Mouse (Mus musculus) hindlimb bud, embryonic 11.5 days (tissue): Measurements from ENCODE around the gene Hormad2.
A peak's percentile ranks its signal among the peaks of the same experiment; 100 is the strongest.

ENCODE experiments used
- DNase-seq: peaks from one replicate; pipeline ENCODE4 v3.0.0-alpha.2; 2012; ENCODE audit warnings: low read depth, low spot score; ENCODE audit errors: extremely low spot score

The Hormad2 gene

DNA sequence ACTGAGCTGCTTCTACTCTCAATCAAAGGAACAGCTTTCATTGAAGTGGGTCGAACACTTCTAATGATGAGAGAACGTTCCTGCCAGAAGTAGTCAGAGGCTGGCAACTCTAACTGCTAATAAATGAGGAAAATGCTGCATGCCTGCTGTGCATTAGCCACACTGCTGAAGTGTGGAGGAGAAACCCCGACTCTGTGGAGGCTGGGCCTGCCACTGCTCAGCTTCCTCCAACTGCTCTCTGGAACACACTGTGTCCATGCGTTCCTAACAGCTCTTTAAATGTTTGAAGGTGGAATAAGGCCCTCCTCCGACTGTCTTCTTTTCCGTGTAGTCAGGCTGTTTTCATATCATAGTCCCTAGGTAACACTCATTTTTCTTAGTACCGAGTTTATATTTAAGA is 98.9 kb downstream of the Hormad2 start:
- no peak for DNase-seq

DNA sequence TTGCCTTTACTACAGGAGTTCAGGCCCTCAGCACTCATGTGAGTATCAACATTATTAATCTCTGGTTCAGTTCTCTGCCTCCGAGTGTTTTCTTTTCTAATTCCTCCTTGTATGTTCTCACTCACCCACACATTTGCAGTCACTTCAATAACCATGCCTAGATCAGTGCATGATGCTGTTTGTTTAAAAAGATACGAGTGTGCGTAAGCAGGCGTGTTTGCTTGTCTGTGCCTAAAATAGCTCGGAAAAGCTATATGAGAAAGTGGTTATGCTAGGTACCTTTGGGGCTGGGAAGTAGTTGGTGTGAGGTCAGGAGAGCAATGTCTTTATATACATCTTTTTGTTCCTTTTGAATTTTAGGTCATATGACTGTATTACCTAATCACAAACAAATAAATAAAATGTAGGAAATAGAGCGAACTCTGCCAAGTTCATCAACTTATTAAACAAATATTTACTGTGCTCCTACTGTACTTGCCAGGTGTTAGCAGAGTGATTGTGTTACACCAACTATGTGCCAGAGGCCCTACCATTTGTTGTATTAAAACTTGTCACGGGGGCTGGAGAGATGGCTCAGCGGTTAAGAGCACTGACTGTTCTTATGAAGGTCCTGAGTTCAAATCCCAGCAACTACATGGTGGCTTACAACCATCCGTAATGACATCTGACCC is 100.7 kb downstream of the Hormad2 start:
- no peak for DNase-seq

DNA sequence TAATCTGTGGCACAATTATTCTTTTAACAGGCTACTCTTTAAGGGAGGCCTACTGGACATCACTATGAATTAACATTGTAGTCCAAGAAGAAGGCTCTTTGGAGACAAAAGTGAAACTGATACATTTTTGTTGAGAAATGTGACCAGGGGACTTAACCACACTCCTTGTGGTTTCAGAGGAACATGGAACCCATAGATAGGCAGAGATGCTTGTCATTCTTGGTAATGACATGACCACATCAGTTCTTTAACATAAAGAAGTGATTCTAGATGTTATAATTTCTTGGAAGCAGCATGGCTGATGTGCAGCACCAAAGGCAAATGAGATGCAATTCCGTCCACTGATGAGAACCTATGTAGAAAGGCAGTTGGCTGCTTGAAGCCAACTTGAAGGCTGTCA is 101.6 kb downstream of the Hormad2 start:
- DNase-seq, result no peak

DNA sequence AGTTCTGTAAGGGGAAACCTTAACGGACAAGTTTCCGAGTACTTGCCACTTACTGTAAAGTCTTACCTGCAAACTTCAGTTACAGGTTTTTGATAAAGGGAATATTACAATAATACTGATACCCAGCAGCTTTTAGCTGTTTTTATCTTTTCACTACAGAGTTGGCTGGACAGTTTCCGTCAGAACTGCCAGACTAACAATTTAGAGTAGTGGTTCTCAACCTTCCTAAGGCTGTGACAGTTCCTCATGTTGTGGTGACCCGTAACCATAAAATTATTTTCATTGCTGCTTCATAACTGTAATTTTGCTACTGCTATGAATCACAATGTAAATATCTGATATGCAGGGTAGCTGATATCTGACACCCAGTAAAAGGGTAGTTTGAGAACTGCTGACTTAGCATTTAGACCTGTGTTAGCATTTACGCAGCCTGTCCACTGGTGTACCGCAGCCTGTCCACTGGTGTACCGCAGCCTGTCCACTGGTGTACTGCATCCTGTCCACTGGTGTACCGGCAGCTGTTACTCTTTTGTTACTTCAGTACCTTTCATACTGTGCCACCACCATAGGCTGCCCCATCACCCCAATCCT is 104.1 kb downstream of the Hormad2 start:
- DNase-seq, result no peak

DNA sequence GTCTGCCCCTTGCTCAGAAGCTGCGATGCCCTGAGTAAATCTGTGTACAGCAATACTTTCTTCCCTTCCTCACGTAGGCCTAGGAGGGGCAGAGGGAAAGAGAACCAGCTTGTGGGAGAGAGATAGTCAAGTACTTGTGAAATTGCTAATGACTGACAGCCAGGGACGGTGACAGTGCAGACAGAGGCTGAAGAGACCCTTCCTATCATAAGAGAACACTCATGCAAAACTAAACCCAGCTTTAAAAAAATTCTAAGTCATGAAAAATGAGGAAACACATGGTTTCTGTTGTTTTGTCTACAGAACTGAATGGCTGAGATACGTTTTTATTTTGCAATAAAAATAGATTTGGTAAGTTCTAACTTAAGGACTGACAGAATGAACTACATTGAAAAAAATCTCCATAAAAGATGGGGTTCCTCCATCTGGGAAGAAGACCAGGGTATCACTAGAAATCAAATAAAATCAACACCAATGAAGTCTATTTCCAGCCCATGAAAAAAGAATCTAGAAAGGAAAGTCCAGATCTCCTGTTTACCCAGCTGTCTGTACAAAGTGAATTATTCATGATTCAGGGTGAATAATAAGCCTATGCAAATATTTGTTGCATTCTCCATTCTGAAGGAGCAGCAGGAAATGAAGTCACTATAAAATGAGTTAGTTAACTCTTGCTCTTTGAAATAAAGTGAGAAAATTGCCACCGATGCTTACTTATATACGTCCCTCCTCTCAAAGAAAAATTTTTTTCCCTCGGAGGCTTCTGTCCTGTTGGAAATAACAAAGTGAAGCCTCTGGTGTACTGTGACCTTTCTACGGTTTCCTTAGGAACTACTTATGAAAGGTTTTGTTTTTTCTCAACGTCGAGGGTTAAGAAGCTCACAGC is 104.9 kb downstream of the Hormad2 start:
- DNase-seq, result no peak

DNA sequence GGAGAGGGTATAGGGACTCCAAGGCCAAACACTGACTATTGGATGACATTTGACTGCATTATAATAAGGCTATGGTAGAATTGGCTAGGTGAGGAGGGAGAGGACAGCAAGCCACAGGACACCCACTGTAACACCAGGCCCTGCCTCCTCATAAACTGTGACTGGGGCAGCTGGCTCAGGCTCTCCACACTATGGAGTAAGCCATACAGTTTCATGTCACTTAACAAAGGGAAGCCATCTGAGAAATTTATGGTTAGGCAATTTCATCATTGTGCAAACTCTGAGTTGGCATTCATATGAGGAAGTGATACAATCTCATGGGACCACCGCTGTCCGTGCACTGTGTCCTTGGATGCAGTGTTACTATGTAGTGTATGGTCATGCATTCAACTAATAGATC is 107.9 kb downstream of the Hormad2 start:
- no peak for DNase-seq

DNA sequence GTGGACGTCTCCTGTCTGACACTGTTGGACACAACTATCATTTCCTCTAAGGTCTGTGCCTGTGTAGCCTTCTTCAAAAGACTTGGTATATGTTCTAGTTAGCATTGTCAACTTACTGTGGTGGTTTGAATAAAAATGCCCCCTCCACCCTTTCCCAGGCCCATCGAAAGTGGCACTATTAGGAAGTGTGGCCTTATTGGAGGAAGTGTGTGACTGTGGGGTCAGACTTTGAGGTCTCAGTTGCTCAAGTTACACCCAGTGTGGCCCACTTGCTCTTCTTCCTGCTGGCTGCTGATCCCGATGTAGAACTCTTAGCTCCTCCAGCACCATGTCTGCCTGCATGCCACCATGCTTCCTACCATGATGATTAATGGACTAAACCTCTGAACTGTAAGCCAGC is 112.7 kb downstream of the Hormad2 start:
- no peak for DNase-seq

DNA sequence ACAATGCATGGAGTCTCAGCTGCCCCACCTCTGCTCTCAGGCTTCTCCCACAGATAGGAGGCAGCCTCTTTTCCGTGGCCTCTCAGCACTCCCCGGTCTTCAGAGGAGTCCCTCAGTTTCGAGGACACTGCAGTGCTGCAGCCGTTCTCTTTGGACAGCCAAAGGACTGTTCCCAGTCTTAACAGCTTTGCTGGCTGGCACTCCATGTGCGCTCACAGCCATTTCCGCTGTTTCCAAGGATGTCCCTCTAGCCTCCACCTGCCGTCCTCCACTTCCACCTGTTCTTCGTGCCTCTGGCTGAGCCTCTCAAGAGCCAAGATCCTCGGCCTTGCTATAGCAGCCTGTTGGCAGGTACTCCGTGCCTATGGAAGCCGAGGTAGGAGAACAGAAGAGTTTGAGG is 117.4 kb downstream of the Hormad2 start:
- DNase-seq, result no peak

DNA sequence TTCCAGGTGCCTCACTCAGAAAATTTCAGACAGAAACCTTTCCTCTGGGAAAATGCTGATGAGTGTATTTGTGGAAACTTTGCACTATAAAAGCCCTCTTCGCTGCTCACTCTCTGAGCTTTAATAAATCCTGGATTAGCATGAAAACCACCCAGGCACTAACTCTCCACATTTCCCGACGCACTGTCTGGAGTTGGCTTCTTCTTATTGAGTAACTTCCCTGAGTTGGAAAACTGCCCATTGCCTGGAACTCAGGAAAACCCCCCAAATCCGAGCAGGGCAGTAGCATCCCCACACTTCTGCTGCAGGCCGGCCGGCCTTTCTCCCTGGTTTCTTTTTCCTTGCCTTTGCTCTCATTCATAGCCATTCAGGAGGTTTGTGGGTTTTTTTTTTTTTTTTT is 118.0 kb downstream of the Hormad2 start:
- DNase-seq, result no peak

DNA sequence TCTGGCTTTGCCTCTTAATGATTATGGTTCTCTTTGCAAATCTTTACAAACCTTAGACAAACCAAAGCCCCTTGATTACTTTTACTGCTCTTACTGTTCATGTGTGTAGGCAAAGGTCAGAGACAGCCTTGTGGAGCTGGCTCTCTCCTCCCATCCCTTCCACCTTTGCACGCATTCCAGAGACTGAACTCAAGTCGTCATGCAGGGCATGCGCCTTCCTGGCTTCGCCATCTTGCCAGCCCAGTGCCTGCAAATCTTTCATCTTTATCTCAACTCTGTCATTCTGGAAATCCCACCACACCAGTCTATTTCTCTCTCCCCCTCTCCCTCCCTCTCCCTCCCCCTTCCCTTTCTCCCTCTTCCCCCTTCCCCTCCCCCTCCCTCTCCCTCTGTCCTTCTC is 120.0 kb downstream of the Hormad2 start:
- no peak for DNase-seq

DNA sequence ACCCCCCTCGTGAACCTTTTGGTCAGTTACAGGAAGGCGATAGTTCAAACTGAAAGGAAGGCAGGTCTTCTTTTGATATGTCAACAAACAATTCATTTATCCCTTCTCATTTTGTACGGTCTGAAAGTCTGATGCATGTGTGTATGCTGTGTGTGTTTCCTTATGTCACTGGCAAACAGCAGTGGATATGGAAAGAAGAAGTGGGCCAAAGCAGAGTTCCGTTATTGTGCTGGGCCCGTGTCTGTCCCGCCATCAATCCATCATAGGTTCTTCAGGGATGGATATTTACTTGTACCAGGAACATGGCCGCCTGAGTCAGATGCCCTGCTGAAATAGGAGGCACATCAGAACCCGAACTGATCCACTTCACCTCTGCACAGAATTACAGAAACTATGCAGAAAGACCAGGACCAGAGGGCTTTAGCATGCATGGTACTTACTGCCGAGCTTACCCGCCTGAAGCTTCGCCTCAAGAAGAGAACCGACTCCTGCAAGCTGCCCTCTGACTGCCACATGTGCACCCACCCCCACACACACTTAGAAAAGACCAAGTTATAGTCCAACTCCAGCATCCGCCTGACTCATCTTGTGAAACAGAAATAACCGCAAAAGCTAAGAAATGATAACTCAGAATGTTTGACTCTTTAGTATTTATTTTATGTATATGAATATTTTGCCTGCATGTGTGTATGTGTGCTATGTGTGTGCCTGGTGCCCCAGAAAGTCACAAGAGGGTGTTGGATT is 121.5 kb downstream of the Hormad2 start:
- DNase-seq, result no peak

DNA sequence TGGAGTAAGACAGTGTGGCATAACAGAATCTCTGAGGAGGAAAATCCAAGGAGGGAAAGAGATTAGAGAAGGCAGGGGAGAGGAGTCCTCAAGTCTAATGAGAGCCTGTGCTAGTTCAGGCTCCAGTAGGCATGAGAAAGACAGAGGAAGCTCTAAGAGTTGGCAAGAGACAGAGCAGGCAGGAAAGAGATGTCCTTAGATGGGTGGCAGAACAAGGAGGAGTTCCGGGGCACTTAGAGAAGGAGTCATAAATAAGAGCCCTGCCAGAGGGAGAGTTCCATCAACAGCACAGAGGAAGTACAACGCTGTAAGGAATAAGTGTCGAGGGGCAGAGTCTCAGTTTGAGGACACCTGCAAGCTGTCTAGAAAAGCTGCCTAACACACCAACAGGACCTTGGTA is 122.9 kb downstream of the Hormad2 start:
- no peak for DNase-seq

DNA sequence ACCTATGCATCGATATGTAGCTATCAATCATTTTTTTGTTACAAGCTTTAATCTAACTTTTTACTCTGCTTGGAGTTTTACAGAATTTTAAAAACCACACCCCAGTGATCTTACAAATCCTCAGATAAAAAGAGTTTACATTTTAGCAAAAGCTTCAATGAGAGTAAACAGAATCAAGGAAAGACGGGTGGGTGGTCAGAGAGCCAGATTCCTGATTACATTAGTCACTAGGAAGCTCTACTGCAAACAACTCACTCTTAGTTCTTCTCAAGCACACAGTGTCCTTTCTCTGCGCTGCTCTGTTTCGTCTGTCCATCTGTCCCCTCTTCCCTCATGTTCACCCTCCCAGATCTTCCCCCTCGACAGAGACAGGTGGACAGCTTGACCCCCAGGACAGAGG is 123.6 kb downstream of the Hormad2 start:
- DNase-seq, result no peak

DNA sequence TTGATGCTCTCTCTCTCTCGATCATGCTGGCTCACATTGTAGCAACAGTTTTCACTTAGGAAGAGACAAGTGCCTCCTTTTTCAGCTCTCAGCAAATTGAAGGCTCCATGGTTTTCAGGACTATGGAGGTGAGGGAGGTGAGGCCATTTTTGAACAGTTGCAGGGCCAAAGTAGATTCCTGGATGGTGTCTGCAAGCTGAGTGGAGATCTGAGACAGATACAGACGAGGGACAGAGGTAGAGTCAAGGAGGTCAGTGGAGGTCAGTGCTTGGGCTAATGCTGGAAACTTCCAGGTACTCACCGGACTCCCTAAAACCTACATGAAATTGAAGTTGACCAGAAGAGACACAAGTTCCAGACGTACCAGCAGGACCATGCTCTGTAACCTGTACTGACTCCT is 128.7 kb downstream of the Hormad2 start:
- DNase-seq, result no peak

DNA sequence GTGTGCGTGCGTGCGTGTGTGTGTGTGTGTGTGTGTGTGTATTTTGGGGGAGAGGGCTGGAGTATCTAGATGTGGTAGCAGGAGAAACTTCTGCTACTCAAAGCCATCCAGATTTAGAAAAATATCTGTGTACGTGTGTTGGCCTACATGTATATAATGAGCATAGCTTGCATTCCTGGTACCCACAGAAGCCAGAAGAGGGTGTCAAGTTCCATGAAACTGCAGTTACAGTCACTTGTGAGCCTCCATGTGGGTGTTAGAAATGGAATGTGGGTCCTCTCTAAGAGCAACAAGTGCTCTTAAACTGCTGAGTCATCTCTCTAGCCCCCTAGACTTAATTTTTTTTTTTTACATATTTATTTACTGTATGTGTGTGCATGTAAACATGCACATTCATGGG is 130.6 kb downstream of the Hormad2 start:
- DNase-seq, result no peak

DNA sequence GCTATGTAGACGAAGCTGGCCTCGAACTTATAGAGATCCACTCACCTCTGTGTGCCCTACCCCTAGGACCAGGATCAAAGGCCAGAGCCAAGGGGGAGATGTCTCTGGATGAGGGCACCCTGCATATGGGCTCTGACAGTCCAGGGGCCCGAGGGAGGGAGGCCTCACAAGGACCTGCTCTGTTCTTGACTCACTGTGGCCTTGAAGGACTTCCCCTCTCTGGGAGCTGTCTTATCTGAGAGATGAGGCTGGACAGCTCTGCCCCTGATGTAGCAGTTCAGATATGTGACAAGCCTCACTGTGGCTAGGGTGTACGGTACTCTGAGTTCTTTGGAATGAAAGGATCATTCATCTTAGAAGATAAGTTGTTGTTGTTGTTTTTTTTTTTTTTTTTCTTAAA is 131.3 kb downstream of the Hormad2 start:
- DNase-seq, result no peak

DNA sequence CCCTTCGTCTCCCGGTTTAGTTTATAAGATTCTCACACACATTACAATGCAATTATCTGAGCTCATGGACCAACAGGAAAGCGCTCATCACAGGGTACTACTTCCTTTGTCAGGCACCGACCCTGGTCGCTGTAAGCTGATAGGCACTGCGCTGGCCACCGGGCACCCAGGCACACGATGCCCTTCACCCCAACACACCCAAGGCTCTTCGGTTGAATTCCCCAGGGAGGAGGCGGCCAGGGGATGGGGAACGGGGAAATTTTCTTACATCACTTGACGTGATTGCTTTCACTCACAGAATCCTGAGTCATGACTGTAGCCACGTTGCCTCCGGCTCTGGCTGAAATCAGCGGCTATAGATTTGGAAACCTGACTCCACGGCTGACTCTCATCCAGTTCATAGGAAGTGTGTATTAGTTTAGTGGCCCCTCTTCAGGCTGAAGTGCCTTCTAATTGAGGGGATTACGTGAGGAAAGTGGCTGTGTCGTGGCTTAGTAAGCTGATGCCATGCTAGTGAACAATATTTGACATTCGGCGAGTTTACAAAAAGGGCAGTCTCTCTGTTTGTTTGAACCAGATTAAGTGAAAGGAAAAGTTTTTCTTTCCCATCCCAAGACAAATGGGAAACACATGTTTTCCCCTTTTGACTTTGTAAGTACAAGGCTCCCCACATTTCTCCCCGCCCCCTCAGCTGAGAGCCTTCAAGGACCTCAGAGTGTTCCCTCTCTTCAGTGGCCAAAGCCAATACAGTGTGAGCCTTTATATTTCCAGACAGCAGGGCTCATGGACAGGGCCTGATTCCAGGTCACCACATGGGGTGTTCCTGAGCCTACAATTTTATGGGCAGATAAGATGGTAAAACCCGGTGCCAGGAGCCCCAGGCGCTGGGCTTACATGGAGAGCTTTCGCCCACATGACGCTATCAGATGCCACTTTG is 132.1 kb downstream of the Hormad2 start:
- peak; percentile 74 for DNase-seq

DNA sequence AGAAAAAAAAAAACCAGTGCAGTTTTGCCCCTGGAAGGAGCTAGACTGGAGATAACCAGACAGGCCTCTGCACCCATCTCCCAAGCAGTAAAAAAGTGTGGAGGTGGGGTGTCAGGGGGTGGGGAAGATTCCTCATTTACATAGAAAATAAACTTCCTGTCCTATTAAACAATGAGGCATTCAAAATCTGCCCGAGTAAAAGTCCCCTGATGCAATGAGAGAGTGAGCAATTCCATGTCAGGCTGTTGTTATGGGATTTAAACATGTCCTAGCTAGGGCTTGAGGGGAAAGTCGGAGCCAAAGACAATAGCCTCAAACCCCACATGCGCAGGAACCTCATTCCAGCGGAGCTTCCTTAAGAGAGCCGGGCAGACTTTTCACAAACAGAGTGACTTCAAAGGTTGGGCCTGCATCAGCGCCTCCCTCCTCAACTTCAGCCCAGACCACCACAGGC is 132.8 kb downstream of the Hormad2 start:
- DNase-seq, result no peak

DNA sequence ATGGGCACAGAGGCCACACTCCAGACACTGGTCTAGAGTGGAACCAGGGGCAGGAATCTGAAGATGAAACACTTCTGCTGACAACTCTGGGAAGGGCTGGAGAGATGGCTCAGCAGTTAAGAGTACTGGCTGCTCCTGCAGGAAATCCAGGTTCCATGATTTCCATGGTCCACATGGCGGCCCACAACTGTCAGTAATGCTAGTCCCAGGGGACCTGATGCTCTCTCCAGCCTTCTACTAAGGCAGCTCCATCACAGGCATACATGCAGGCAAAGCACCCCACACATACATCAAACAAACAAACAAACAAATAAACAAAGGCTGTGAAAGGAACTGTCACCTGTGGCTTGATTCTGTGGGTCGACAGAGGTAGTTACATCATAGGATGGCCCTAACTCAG is 134.8 kb downstream of the Hormad2 start:
- no peak for DNase-seq

DNA sequence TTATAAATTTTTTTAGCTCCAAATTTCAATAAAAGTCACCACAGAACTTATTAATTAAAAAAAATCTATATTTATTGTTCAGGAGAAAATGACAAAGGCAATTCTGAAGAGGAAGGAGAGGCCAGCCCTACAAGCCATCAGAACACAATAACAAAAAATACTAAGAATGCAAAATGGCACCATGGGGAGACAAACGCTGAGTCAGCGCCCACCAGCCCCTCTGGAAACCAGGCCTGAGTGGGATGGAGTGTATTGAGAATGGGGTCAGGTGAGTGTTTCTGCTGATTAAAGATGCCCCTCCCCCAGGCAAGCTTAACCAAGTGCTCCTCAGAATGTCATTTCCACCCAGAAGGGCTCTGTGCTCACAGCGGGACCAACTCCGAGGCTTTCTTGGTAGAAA is 135.8 kb downstream of the Hormad2 start:
- DNase-seq, result no peak
